Mouse (Mus musculus): ENCODE results near the gene Arhgef10l. TPM values are rescaled to one million over a fixed set of nuclear protein-coding genes. Genes with fewer than 3 reads are reported as not detected.
A peak's percentile ranks its signal among the peaks of the same experiment; 100 is the strongest.

Arhgef10l gene
- polyA plus RNA-seq, 1 experiment = 0.12 TPM

DNA sequence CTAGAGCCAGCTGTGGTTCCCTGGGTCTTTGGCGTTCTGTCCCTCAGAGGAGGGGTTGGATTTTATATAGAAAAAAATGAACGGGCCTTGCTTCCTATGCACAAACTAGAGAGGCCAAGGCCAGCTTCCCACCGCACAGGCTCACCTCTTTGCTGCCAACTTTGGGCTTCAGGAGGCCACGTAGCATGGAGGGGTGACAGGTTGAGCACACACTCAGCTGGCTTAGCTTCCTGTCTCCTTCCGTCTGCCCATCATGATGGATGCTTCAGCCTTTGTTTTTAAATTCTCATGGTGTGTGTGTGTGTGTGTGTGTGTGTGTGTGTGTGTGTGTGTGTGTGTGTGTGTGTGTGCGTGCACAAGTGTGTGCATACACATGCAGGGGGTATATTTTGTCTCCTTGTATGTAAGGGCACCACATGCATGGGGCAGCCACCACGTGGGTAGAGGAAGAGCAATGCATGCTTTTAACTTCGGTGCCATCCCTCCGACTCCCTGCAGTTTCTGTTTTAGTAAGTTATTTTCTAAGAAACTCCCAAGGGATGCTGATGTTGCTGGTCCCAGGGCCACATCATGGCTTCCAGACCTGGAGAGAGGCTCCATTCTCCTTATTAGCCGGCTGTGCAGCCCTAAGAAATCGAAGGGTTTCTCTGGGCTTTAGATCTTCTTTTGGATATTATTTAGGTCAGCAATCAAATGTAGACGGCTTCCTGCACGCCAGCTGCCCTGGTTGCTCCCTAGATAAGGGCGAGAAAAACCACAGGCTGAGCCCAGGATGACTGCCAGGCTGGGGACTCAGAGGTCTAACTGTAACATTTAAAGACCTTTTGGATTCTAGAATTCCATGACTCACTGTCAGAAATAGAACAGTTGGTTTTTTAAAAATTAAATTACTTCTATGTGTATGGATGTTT lies 30.1 kb upstream of the Arhgef10l start:
- TF ChIP-seq GATA1 (IDR thresholded peaks at IDR 0.05; ENCODE audit: low read length) = no peak
- TF ChIP-seq TAL1 (IDR thresholded peaks at IDR 0.05; ENCODE audit: low read length) = no peak
- H3K9me3 ChIP-seq (ENCODE audit: control insufficient read depth, low read length) = no peaks in the 10 kb centered on the region
- peaks cover 80% of the 10 kb centered on the region for H3K4me1 ChIP-seq (ENCODE audit: control insufficient read depth)
- H3K36me3 ChIP-seq (ENCODE audit: control insufficient read depth) = peaks cover 5% of the 10 kb centered on the region
- H3K4me3 ChIP-seq (replicated peaks) = peak overlapping the region; percentile 61
- H3K27me3 ChIP-seq (ENCODE audit: control insufficient read depth) = no peaks in the 10 kb centered on the region

GRCm38 (mm10) chr4:140695146-140695545 lies 29.3 kb upstream of the Arhgef10l start:
- Histone ChIP-seq H3K27me3 (ENCODE audit: control insufficient read depth) (no peaks in the 10 kb centered on the region), H3K4me3 (replicated peaks) (peak overlapping the region; percentile 61), H3K36me3 (ENCODE audit: control insufficient read depth) (peaks cover 5% of the 10 kb centered on the region), H3K4me1 (ENCODE audit: control insufficient read depth) (peaks cover 80% of the 10 kb centered on the region), H3K9me3 (ENCODE audit: control insufficient read depth, low read length) (no peaks in the 10 kb centered on the region)
- TF ChIP-seq TAL1 (IDR thresholded peaks at IDR 0.05; ENCODE audit: low read length) (no peak), GATA1 (IDR thresholded peaks at IDR 0.05; ENCODE audit: low read length) (no peak)

GRCm38 (mm10) chr4:140694551-140695060 lies 28.8 kb upstream of the Arhgef10l start:
- Histone ChIP-seq H3K4me1 (ENCODE audit: control insufficient read depth) (peaks cover 80% of the 10 kb centered on the region), H3K27me3 (ENCODE audit: control insufficient read depth) (no peaks in the 10 kb centered on the region), H3K9me3 (ENCODE audit: control insufficient read depth, low read length) (no peaks in the 10 kb centered on the region), H3K36me3 (ENCODE audit: control insufficient read depth) (peaks cover 5% of the 10 kb centered on the region), H3K4me3 (replicated peaks) (peak overlapping the region; percentile 61)
- no peak for TF ChIP-seq GATA1 (IDR thresholded peaks at IDR 0.05; ENCODE audit: low read length)
- TF ChIP-seq TAL1 (IDR thresholded peaks at IDR 0.05; ENCODE audit: low read length) = no peak

GRCm38 (mm10) chr4:140693513-140693912 lies 27.7 kb upstream of the Arhgef10l start:
- no peak for TF ChIP-seq GATA1 (IDR thresholded peaks at IDR 0.05; ENCODE audit: low read length)
- TF ChIP-seq TAL1 (IDR thresholded peaks at IDR 0.05; ENCODE audit: low read length) = no peak
- H3K27me3 ChIP-seq (ENCODE audit: control insufficient read depth) = no peaks in the 10 kb centered on the region
- H3K4me3 ChIP-seq (replicated peaks) = no peak overlapping the region
- peaks cover 5% of the 10 kb centered on the region for H3K36me3 ChIP-seq (ENCODE audit: control insufficient read depth)
- H3K9me3 ChIP-seq (ENCODE audit: control insufficient read depth, low read length) = no peaks in the 10 kb centered on the region
- H3K4me1 ChIP-seq (ENCODE audit: control insufficient read depth) = peaks cover 80% of the 10 kb centered on the region

- TF ChIP-seq GATA1 (IDR thresholded peaks at IDR 0.05; ENCODE audit: low read length) (no peak), TAL1 (IDR thresholded peaks at IDR 0.05; ENCODE audit: low read length) (no peak)
- H3K4me1 ChIP-seq (ENCODE audit: control insufficient read depth) = peaks cover 81% of the 10 kb centered on the region
- H3K9me3 ChIP-seq (ENCODE audit: control insufficient read depth, low read length) = no peaks in the 10 kb centered on the region
- no peak overlapping the region for H3K4me3 ChIP-seq (replicated peaks)
- H3K36me3 ChIP-seq (ENCODE audit: control insufficient read depth) = peaks cover 5% of the 10 kb centered on the region
- H3K27me3 ChIP-seq (ENCODE audit: control insufficient read depth) = no peaks in the 10 kb centered on the region
Measured at GRCm38 (mm10) chr4:140691481-140691880, 25.7 kb upstream of the Arhgef10l start.

GRCm38 (mm10) chr4:140689873-140690655 lies 24.3 kb upstream of the Arhgef10l start:
- no peaks in the 10 kb centered on the region for H3K9me3 ChIP-seq (ENCODE audit: control insufficient read depth, low read length)
- peaks cover 78% of the 10 kb centered on the region for H3K4me1 ChIP-seq (ENCODE audit: control insufficient read depth)
- peaks cover 3% of the 10 kb centered on the region for H3K36me3 ChIP-seq (ENCODE audit: control insufficient read depth)
- H3K4me3 ChIP-seq (replicated peaks) = no peak overlapping the region
- TF ChIP-seq GATA1 (IDR thresholded peaks at IDR 0.05; ENCODE audit: low read length) = no peak
- TF ChIP-seq TAL1 (IDR thresholded peaks at IDR 0.05; ENCODE audit: low read length) = no peak
- no peaks in the 10 kb centered on the region for H3K27me3 ChIP-seq (ENCODE audit: control insufficient read depth)

DNA sequence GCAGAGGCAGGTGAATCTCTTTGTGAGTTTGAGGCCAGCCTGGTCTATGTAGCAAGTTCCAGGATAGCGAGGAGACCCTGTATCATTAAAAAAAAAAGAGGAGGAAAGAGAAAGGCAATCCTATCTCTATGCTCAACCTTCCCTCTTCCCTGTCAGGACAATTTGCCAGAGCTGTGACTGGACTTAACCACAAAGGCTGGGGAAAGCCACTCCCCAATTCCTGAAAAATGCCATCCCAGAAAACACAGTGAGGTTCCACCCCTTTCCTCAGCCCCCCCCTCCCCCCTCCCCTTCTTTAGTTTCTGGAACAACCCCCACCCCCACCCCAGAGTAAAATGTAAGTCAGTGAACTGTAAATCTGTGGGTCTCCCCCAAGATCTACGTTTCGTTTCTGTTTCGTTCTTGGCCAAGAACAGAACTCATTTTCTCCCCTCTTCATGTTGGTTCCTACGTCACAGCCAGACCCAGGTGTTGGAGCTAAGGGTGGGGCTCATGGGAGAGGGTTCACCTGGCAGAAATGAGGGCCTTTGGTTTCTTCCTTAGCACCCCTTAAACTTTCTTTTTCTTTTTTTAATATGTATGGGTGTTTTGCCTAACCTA lies 23.1 kb upstream of the Arhgef10l start:
- Histone ChIP-seq H3K9me3 (ENCODE audit: control insufficient read depth, low read length) (no peaks in the 10 kb centered on the region), H3K4me3 (replicated peaks) (no peak overlapping the region), H3K4me1 (ENCODE audit: control insufficient read depth) (peaks cover 81% of the 10 kb centered on the region), H3K36me3 (ENCODE audit: control insufficient read depth) (peaks cover 2% of the 10 kb centered on the region), H3K27me3 (ENCODE audit: control insufficient read depth) (no peaks in the 10 kb centered on the region)
- TF ChIP-seq GATA1 (IDR thresholded peaks at IDR 0.05; ENCODE audit: low read length) (no peak), TAL1 (IDR thresholded peaks at IDR 0.05; ENCODE audit: low read length) (no peak)

- H3K27me3 ChIP-seq (ENCODE audit: control insufficient read depth) = no peaks in the 10 kb centered on the region
- no peaks in the 10 kb centered on the region for H3K9me3 ChIP-seq (ENCODE audit: control insufficient read depth, low read length)
- H3K36me3 ChIP-seq (ENCODE audit: control insufficient read depth) = peaks cover 2% of the 10 kb centered on the region
- H3K4me3 ChIP-seq (replicated peaks) = no peak overlapping the region
- peaks cover 82% of the 10 kb centered on the region for H3K4me1 ChIP-seq (ENCODE audit: control insufficient read depth)
- TF ChIP-seq GATA1 (IDR thresholded peaks at IDR 0.05; ENCODE audit: low read length) (no peak), TAL1 (IDR thresholded peaks at IDR 0.05; ENCODE audit: low read length) (no peak)
Measured at GRCm38 (mm10) chr4:140688044-140688825, 22.4 kb upstream of the Arhgef10l start.

All from erythroblast, embryonic 14.5 days (primary cell).